Mouse (Mus musculus) kidney, postnatal 14 days (tissue): ENCODE measurements at regions not wholly inside any gene's neighbourhood (a gene's known extent, or its start where the extent isn't known, plus 50 kb on each side); places are given as distances from the start of the nearest gene placed in this dataset.

Experiments
- DNase-seq: peaks from one replicate; pipeline ENCODE4 v3.0.0; 2022; ENCODE audit warnings: mixed read lengths

DNA sequence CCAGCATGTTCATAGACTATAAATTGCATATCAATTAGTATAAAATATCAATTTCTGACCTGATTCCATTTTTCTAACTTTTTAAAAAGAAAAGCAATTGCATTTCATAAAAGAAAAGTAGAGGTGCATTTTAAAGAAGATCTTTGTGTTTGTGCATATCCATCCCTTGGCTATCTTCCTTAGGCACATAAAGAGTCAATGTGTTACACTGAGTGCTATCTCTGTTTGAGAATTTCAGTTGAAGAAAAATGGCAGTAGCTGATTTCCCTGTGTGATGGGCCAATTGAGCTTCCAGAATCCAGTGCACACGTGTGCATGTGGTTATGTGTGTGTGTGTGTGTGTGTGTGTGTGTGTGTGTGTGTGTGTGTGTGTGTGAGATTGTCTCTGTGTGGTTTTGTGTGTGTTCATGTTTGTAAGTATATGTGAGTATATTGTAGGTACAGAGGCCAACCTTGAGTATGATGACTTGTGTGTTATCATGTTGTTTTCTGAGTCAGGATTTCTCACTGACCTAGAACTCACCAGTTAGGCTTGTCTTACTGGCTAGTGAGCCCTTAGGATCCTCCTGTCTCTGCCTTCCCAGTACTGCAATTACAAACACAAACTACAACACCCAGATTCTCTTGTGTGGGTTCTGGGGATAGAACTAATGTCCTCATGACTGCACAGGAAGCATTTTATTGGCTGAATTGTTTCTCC, 249.6 kb downstream of the Cdk5rap2 start:
- DNase-seq: no peak

- no peak for DNase-seq
These were observed 250.2 kb downstream of the Cdk5rap2 start for GRCm38 (mm10) chr4:70160062-70160461.

GRCm38 (mm10) chr4:70153179-70153578, 257.1 kb downstream of the Cdk5rap2 start:
- no peak for DNase-seq

DNA sequence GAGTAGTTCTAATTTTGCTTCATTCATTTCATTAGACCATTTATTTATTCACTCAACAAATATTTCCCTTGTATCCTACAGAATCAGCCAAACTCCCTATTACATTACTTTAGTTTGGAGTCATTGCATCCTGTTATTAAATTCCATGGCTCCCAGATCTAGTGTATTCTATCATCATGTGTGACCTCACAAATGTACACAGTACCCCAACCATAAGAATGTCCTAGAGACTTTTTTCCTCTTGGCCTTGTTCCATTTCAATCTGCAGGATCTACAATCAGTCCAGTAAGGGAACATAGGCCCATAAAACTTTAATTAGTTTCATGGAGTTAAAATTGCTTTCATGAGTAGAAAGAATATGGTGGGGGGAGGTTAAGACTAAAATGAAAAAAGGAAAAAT, 301.2 kb downstream of the Cdk5rap2 start:
- DNase-seq: no peak

GRCm38 (mm10) chr4:70105776-70106175, 304.5 kb downstream of the Cdk5rap2 start:
- no peak for DNase-seq

DNA sequence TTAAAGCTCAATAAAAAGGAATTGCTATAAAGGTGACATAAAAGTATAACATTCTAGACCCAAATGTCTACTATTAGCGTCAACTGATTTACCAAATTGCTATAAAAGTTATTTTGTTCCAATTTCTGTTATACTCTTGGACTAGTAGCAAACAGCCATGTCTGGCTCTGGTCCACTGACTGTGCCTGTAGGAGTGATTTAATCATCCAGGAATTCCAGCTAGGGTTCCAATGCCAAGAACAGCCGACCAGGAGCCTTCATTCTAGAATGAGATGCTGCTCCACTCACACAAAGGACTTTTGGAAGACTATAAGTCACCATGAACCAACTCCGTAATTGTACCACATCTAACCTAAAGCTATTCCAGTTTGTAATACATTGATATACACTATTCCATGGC, 312.9 kb downstream of the Cdk5rap2 start:
- DNase-seq: no peak

- DNase-seq: no peak
These were observed 332.0 kb downstream of the Cdk5rap2 start for GRCm38 (mm10) chr4:70078206-70078605.

- no peak for DNase-seq
These were observed 347.7 kb downstream of the Cdk5rap2 start for GRCm38 (mm10) chr4:70062516-70062915.

GRCm38 (mm10) chr4:70058831-70059544, 351.3 kb downstream of the Cdk5rap2 start:
- DNase-seq: no peak

GRCm38 (mm10) chr4:70053136-70053535, 357.1 kb downstream of the Cdk5rap2 start:
- peak; percentile 4 for DNase-seq

DNA sequence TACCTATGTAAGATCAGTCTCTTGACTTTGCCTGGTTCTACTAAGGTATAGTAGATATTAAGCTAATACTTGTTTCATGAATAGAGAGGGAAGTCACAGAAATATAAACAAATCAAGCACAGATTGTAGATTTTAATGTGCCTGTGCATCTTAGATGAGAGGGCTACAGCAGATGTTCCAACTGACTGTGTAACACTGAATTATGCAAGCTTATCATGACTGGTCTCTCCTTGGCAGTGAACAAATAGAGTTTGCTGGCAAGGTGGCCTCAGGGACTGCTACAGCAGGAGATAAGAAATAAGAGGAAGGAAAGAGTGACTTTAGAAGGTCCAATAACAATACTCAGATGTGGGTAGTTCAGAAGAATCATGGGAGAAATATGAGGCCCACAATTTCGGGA, 372.0 kb downstream of the Cdk5rap2 start:
- DNase-seq: no peak

DNA sequence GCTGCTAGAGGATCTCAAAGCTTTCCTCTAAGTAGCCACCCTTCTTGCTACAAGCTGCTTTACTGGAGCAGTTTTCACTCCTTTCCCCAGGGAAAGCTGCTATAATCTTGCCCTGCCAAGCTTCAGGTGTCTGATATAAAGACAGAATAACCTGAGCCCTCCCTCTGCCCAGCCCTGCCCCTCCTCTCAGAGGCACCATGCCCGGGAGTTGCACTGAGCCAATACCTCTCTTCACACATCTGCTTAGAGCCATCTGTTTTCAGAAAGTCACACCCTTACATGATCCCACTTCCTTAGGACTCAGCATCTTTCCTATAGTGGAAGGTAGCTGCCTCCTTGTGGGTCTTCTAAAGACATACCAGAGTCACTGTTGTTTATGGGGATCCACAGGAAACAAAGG, 374.3 kb downstream of the Cdk5rap2 start:
- DNase-seq: no peak

GRCm38 (mm10) chr4:70032497-70032896, 377.7 kb downstream of the Cdk5rap2 start:
- no peak for DNase-seq

DNA sequence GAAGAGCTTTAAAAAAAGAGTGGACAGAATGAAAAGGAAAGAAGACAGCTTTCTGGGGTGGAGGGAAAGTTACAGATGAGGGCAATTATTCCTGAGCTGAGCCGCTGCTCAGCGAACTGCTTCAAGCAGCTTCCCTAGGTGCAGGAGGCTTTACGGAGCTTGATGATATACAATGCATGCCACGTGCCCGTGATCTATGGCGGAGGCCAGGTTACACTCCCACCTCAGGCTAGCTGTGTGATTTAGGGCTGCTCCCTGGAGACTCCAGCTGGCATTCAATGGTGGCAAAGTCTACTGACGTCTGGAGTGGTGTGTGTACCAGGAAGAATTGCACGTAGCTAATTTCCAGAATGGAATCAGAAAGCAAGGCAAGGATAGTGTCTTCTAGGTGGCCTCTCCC, 383.4 kb downstream of the Cdk5rap2 start:
- DNase-seq: no peak

DNA sequence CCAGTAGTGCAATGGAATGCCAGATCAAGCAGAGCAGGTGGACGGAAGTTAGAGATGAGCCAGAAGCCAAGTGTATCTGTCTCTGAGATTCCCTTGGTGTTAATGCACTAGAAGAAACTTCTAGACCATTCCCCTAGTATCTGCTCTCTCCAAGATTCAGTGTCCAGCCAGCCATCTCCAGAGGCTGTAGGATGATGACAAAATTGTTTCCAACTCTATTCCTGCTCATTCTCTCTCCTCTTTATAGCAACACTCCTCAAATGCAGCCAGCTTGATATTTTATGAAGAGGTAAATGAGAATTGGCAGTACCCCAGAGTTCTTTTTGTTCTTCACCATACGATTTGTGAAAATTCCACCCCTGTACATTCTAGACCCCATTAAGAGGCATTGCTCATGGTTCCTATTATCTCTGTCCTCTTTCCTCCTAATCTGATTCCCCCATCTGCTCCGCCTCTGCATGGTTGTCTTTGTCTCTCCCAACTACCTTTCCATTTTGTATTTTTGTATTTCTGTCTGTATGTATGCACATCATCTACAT, 385.3 kb downstream of the Cdk5rap2 start:
- no peak for DNase-seq

GRCm38 (mm10) chr4:70020905-70021470, 389.3 kb downstream of the Cdk5rap2 start:
- no peak for DNase-seq

DNA sequence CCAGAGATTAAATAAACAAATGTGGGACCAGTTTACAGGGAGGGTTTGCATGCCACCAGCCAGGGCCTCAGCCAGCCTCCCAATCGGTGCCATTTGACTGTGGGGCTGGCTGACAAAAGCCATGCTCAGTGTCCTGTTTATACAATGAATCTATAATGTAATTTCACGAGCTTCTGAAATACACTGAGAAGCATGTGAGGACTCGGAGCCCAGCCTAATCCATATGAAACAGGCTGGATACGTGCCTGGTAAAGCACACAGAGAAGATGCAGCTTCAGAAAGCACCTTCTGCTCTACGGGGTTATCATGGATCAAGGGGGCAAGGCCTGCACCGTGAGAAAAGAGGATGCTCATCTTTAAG, 398.0 kb downstream of the Cdk5rap2 start:
- DNase-seq: no peak

DNA sequence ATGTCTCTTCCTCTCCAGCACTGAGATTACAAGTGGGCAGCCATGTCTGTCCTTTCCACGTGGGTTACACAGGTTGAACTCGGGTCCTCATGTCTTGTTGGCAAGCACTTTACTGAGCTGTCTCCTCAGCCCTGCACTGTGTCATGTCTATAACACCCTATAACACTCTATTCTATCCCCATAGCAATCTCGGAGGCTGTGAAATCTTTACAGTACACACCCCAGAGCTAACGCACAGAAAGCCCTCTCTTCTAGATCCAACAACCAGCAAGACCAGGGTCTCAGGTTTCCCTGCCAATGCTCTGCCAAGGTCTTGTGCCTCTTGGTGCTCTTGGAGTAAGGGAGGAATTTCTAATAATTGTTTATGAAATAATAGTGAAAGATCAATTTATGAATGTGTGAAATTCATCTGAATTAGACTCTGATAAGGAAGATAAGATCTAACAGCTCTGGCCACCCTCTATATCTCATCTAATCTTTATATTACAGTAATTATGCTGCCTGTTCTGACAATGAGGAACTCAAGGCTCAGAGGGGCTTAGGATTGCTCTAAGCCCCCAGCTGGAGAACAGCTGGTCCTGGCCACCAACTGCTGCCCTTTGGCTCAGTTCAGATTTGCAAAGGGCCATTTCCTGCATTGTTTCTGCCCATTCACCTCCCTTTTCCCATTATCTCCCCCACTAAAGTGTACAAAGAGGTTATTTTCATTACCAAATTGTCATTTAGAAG, 398.6 kb downstream of the Cdk5rap2 start:
- no peak for DNase-seq

- no peak for DNase-seq
These were observed 399.8 kb downstream of the Cdk5rap2 start for GRCm38 (mm10) chr4:70010466-70010865.

- DNase-seq: no peak
These were observed 405.3 kb downstream of the Cdk5rap2 start for GRCm38 (mm10) chr4:70004966-70005365.

- no peak for DNase-seq
These were observed 417.0 kb downstream of the Cdk5rap2 start for GRCm38 (mm10) chr4:69993226-69993625.

- no peak for DNase-seq
These were observed 436.0 kb downstream of the Cdk5rap2 start for GRCm38 (mm10) chr4:69974208-69974607.

GRCm38 (mm10) chr4:69973566-69973965, 436.7 kb downstream of the Cdk5rap2 start:
- no peak for DNase-seq
